Mouse (Mus musculus): ENCODE measurements at regions not wholly inside any gene's neighbourhood (a gene's known extent, or its start where the extent isn't known, plus 50 kb on each side); places are given as distances from the start of the nearest gene placed in this dataset.

- DNase-seq (ENCODE audit: low spot score in 2 of 2) = no peak
Observed at GRCm38 (mm10) chr4:32179707-32180241, 58.8 kb upstream of the Bach2 start.

DNA sequence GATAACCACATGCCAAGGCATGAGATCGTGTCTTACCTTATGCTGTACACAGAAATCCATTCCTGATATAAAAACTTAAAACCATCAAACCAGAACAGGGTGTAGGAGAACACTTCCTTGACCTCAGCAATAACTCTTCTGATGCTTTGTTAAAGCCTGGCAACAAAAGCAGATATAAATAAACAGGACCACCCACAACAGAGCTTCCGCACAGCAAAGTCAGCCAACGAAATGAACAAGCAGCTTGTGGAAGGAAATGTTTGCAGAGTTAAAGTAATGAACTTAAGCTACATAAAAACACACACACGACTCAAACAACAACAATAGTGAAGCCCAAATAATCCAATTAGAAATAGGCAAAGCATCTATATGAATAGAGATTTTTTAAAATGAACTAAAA is 54.8 kb upstream of the Bach2 start:
- DNase-seq (ENCODE audit: low spot score in 2 of 2) = no peak

DNA sequence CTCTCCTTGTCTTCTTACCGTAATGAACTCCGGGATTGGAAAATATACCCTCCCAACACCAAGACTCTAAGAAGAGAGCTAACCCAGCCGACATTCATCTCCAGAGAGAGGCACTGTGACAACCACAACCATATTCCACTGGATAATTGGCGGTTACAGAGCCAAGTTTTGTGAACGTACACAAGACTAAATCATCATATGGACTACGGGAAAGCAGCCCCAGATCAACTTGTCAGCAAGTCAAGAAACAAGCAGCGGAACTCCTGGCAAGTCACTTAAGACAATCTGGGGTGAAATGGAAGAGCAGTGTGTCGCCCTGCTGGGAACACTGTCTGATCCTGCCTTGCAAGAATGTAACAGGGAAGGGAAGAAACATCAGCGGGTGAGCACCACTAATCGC is 52.6 kb upstream of the Bach2 start:
- DNase-seq (ENCODE audit: low spot score in 2 of 2) = no peak

DNA sequence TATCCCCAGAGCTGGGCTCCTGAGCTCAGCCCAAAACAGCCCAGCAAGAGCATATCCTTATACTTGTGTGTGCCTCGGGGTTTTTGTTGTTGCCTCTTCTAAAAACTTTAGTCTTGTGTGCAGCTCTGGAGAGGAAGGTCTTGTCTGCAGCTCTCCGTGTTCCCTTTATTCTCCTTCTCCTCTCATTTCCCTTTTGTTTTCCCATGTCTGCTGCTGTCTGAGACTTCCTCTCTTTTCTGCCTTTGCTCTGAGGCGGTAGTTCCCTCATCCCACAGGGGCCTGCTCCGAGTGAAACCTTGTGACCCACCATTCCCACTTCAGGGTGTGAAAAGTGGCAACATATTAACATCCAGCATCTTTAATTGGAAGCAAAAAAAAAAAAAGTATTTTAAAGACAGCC is 51.5 kb upstream of the Bach2 start:
- no peak for DNase-seq (ENCODE audit: low spot score in 2 of 2)

- DNase-seq (ENCODE audit: low spot score in 2 of 2) = no peak
Observed at GRCm38 (mm10) chr4:32188076-32188475, 50.5 kb upstream of the Bach2 start.

DNA sequence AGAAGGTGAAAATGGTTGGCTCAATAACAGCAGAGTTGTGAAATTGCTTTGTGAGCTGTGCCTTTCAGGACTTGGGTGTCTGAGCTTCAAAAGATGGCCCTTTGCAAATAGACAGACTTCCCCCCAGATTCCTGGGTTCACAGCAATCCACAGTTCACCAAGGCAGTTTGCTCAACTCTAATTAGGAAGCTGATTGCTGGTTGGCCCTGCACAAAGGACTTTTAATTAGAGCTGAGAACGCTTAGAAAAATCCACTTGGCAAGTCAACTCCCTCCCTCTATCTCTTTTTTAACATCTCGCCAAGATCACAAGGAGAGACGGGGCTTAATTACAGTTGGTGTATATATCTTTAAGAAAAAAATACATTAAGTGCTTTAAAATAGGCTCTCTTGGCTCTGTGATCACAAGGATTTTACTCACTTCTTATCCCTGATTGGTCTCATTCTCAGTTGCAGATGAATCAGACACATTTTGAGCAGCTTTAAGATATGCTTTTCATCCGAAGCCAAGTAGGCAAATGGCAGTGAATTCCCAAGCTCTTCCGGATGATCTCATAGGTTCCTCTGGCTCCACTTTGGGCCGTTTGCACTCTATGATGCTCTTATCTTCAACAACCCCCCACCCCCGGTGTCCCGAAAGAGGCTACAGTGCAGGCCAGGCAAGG is 49.7 kb upstream of the Bach2 start:
- DNase-seq (ENCODE audit: low spot score in 2 of 2) = peak in 1 of 2 experiments; percentile 18
